Mouse (Mus musculus) cortical plate, adult 2 months (tissue): ENCODE measurements around the gene Nisch.

Experiments
- CTCF ChIP-seq: fragments of 200-500 bp; IDR thresholded peaks from 2 replicates; pipeline ENCODE4 v1.5.1; 2011; ENCODE audit warnings: mild to moderate bottlenecking, control low read depth, low read length; ENCODE audit not compliant: insufficient read depth; ENCODE audit errors: extremely low read depth
- POLR2A ChIP-seq: fragments of 200-500 bp; IDR thresholded peaks from 2 replicates; pipeline ENCODE4 v1.6.1; 2011; ENCODE audit warnings: mild to moderate bottlenecking, low read length, control low read depth; ENCODE audit not compliant: insufficient read depth; ENCODE audit errors: extremely low read depth

GRCm38 (mm10) chr14:31211854-31212253 lies 4.9 kb downstream of the Nisch start:
- TF ChIP-seq CTCF (no peak), POLR2A (no peak)
